Mouse (Mus musculus) limb, embryonic 11.5 days (tissue): ENCODE data around the gene Bpifa1. TPM values are rescaled to one million over a fixed set of nuclear protein-coding genes. Genes with fewer than 3 reads are reported as not detected.
"Not testable (repeated sequence)": the region's sequence is repeated elsewhere in the genome, so short reads cannot be mapped to it uniquely, and the experiment has no call there.

ENCODE experiments used
- ATAC-seq: fragments of 200-750 bp; cut with Nextera tagmentation; 2 replicates; pipeline ENCODE4 v1.8.0; 2017; ENCODE audit warnings: low read depth; ENCODE audit not compliant: insufficient number of reproducible peaks, low FRiP score, low TSS enrichment
- DNase-seq: peaks from one replicate; pipeline ENCODE4 v3.0.0-alpha.2; 2015; ENCODE audit warnings: low spot score
- H3K27ac ChIP-seq: fragments of 300-500 bp; sonication (generic); replicated peaks from 2 replicates; pipeline ENCODE4 v1.5.1; 2014; ENCODE audit warnings: low read depth, mild to moderate bottlenecking, low read length
- H3K27me3 ChIP-seq: fragments of 300-500 bp; sonication (generic); 2 replicates; pipeline ENCODE4 v1.6.1; 2014; ENCODE audit warnings: mild to moderate bottlenecking, low read length, mixed read lengths; ENCODE audit not compliant: control insufficient read depth, insufficient read depth
- H3K36me3 ChIP-seq: fragments of 300-500 bp; sonication (generic); 2 replicates; pipeline ENCODE4 v1.6.1; 2014; ENCODE audit warnings: mild to moderate bottlenecking, low read length, moderate library complexity, mixed read lengths; ENCODE audit not compliant: control insufficient read depth, insufficient read depth
- H3K4me1 ChIP-seq: fragments of 300-500 bp; sonication (generic); 2 replicates; pipeline ENCODE4 v1.6.1; 2014; ENCODE audit warnings: low read length, mixed read lengths; ENCODE audit not compliant: control insufficient read depth, insufficient read depth
- H3K4me2 ChIP-seq: fragments of 300-500 bp; sonication (generic); 2 replicates; pipeline ENCODE4 v1.6.1; 2014; ENCODE audit warnings: low read depth, mild to moderate bottlenecking, moderate library complexity; ENCODE audit not compliant: severe bottlenecking
- H3K4me3 ChIP-seq: fragments of 300-500 bp; sonication (generic); 2 replicates; pipeline ENCODE4 v1.5.1; 2014; ENCODE audit warnings: low read depth, low read length
- H3K9ac ChIP-seq: fragments of 300-500 bp; sonication (generic); 2 replicates; pipeline ENCODE4 v1.6.1; 2014; ENCODE audit warnings: mild to moderate bottlenecking, low read length
- H3K9me3 ChIP-seq: fragments of 300-500 bp; sonication (generic); 2 replicates; pipeline ENCODE4 v1.6.1; 2016; ENCODE audit warnings: low read length; ENCODE audit not compliant: control insufficient read depth
- WGBS: fragments of 180-500 bp; shearing (Covaris S2); extraction: QIAGEN DNeasy Blood & Tissue Kit; methylation state at CpG from one replicate; pipeline ENCODE4 v1.1.7; 2014; 5-methylcytosine and 5-hydroxymethylcytosine counted together
- polyA plus RNA-seq: library from polyadenylated mRNA; unstranded; fragments of >200 nt; fragmentation: Nextera tagmentation; extraction: Ambion mirVana; gene quantifications from 2 replicates; pipeline ENCODE4 v1.2.1, GENCODE M21; 2014

The Bpifa1 gene
- polyA plus RNA-seq, 1 experiment from 2014 or later, result not detected

GRCm38 (mm10) chr2:154169172-154169571 is 26.5 kb downstream of the Bpifa1 start:
- DNase-seq, result no peak
- Histone ChIP-seq H3K27ac (no peak overlapping the region), H3K4me1 (no peaks in the 10 kb centered on the region), H3K4me3 (no peak overlapping the region), H3K9me3 (no peaks in the 10 kb centered on the region), H3K9ac (no peak overlapping the region), H3K36me3 (no peaks in the 10 kb centered on the region), H3K4me2 (no peak overlapping the region), H3K27me3 (no peaks in the 10 kb centered on the region)
- 77% methylated on average over 3 of the region's 3 CpGs for WGBS
- no peak for ATAC-seq

GRCm38 (mm10) chr2:154171621-154172020 is 28.9 kb downstream of the Bpifa1 start:
- WGBS, result 74% methylated on average over 6 of the region's 6 CpGs
- Histone ChIP-seq H3K27me3 (no peaks in the 10 kb centered on the region), H3K9me3 (no peaks in the 10 kb centered on the region), H3K4me2 (no peak overlapping the region), H3K9ac (no peak overlapping the region), H3K27ac (no peak overlapping the region), H3K36me3 (no peaks in the 10 kb centered on the region), H3K4me3 (no peak overlapping the region), H3K4me1 (no peaks in the 10 kb centered on the region)
- no peak for ATAC-seq
- no peak for DNase-seq

- Histone ChIP-seq H3K4me2 (no peak overlapping the region), H3K9ac (no peak overlapping the region), H3K4me3 (no peak overlapping the region), H3K27me3 (no peaks in the 10 kb centered on the region), H3K36me3 (no peaks in the 10 kb centered on the region), H3K9me3 (no peaks in the 10 kb centered on the region), H3K4me1 (no peaks in the 10 kb centered on the region), H3K27ac (no peak overlapping the region)
- peak; percentile 45 for DNase-seq
- 69% methylated on average over 1 of the region's 1 CpGs for WGBS
- no peak for ATAC-seq
Measured at GRCm38 (mm10) chr2:154173313-154173712, 30.6 kb downstream of the Bpifa1 start.

GRCm38 (mm10) chr2:154181900-154182299 is 39.2 kb downstream of the Bpifa1 start:
- ATAC-seq, H3K9me3 ChIP-seq, H3K27me3 ChIP-seq, H3K27ac ChIP-seq, H3K4me2 ChIP-seq, DNase-seq, H3K4me1 ChIP-seq, H3K4me3 ChIP-seq, H3K9ac ChIP-seq, H3K36me3 ChIP-seq: not testable (repeated sequence)
- 84% methylated on average over 7 of the region's 7 CpGs for WGBS

- not testable (repeated sequence) for H3K4me2 ChIP-seq, H3K9ac ChIP-seq, DNase-seq, H3K4me1 ChIP-seq, H3K27ac ChIP-seq, H3K27me3 ChIP-seq, H3K4me3 ChIP-seq, H3K9me3 ChIP-seq, ATAC-seq, H3K36me3 ChIP-seq
- WGBS, result 80% methylated on average over 4 of the region's 4 CpGs
Measured at GRCm38 (mm10) chr2:154183061-154183460, 40.4 kb downstream of the Bpifa1 start.

- Histone ChIP-seq H3K4me3 (no peak overlapping the region), H3K27me3 (no peaks in the 10 kb centered on the region), H3K4me2 (no peak overlapping the region), H3K27ac (no peak overlapping the region), H3K36me3 (no peaks in the 10 kb centered on the region), H3K4me1 (no peaks in the 10 kb centered on the region), H3K9me3 (no peaks in the 10 kb centered on the region), H3K9ac (no peak overlapping the region)
- WGBS, result 90% methylated on average over 6 of the region's 6 CpGs
- DNase-seq (no peak), ATAC-seq (no peak)
Measured at GRCm38 (mm10) chr2:154185319-154185718, 42.6 kb downstream of the Bpifa1 start.

GRCm38 (mm10) chr2:154185748-154186147 is 43.1 kb downstream of the Bpifa1 start:
- DNase-seq, result no peak
- H3K4me3 ChIP-seq, result no peak overlapping the region
- no peaks in the 10 kb centered on the region for H3K36me3 ChIP-seq
- no peak overlapping the region for H3K9ac ChIP-seq
- H3K4me2 ChIP-seq, result no peak overlapping the region
- no peaks in the 10 kb centered on the region for H3K4me1 ChIP-seq
- H3K9me3 ChIP-seq, result no peaks in the 10 kb centered on the region
- no peak for ATAC-seq
- WGBS, result 87% methylated on average over 3 of the region's 3 CpGs
- H3K27me3 ChIP-seq, result no peaks in the 10 kb centered on the region
- H3K27ac ChIP-seq, result no peak overlapping the region

GRCm38 (mm10) chr2:154187468-154187867 is 44.8 kb downstream of the Bpifa1 start:
- DNase-seq, result no peak
- Histone ChIP-seq H3K36me3 (no peaks in the 10 kb centered on the region), H3K4me2 (no peak overlapping the region), H3K4me1 (no peaks in the 10 kb centered on the region), H3K9me3 (no peaks in the 10 kb centered on the region), H3K27ac (no peak overlapping the region), H3K4me3 (no peak overlapping the region), H3K27me3 (no peaks in the 10 kb centered on the region), H3K9ac (no peak overlapping the region)
- WGBS, result 38% methylated on average over 5 of the region's 5 CpGs
- no peak for ATAC-seq

GRCm38 (mm10) chr2:154189877-154190434 is 47.3 kb downstream of the Bpifa1 start:
- no peak for DNase-seq
- H3K27ac ChIP-seq, result no peak overlapping the region
- 67% methylated on average over 7 of the region's 7 CpGs for WGBS

More at GRCm38 (mm10) chr2:154189877-154190434, 47.3 kb downstream of the Bpifa1 start:
- H3K36me3 ChIP-seq, result no peaks in the 10 kb centered on the region
- ATAC-seq, result no peak
- no peaks in the 10 kb centered on the region for H3K4me1 ChIP-seq
- H3K4me3 ChIP-seq, result no peak overlapping the region
- H3K9me3 ChIP-seq, result no peaks in the 10 kb centered on the region
- H3K9ac ChIP-seq, result no peak overlapping the region
- H3K4me2 ChIP-seq, result no peak overlapping the region
- H3K27me3 ChIP-seq, result no peaks in the 10 kb centered on the region
